Mouse (Mus musculus) kidney, adult 2 months (tissue): Measurements from ENCODE around the gene Sorbs1.

Source experiments
- CTCF ChIP-seq: fragments of 200-500 bp; conservative IDR thresholded peaks from 2 replicates; pipeline ENCODE4 v1.5.1; 2011; ENCODE audit warnings: low read depth, mild to moderate bottlenecking, control low read depth, low read length, moderate library complexity, mixed read lengths; ENCODE audit not compliant: insufficient read depth, insufficient read length
- POLR2A ChIP-seq: fragments of 200-500 bp; IDR thresholded peaks from one replicate; pipeline ENCODE4 v1.6.1; 2011; ENCODE audit warnings: low read depth, low read length, control low read depth

GRCm38 (mm10) chr19:40345684-40346083 lies 167.9 kb downstream of the Sorbs1 start:
- peak; percentile 94 for TF ChIP-seq CTCF
- TF ChIP-seq POLR2A: no peak
